Mouse (Mus musculus) kidney, adult 9 months (tissue): Measurements from ENCODE around the gene Map9.
"Not testable (repeated sequence)": the region's sequence is repeated elsewhere in the genome, so short reads cannot be mapped to it uniquely, and the experiment has no call there.

Experiments
- DNase-seq: peaks from one replicate; pipeline ENCODE4 v3.0.0; 2022

Gene Map9

DNA sequence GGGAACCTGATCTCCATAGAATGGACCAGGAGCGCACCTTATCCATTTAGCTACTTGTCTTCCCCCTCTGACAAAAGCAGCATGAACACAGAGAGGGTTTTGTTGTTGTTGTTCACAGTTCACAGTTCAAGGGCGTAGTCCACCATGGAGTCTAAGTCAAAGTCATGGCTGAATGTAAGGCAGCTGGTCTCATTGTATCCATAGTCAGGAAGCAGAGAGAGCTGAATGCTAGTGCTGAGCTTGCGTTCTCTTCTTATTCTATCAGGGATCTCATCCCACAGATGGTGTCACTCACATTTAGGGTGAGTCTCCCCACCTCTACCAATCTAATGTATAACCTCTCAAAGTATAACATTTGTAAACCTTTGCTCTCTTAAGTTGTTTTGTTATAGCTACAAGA lies 60.1 kb downstream of the Map9 start:
- DNase-seq, result no peak

- no peak for DNase-seq
Observed at GRCm38 (mm10) chr3:82435351-82435750, 77.5 kb downstream of the Map9 start.

GRCm38 (mm10) chr3:82440976-82441375 lies 83.1 kb downstream of the Map9 start:
- DNase-seq, result no peak

- DNase-seq, result not testable (repeated sequence)
Observed at GRCm38 (mm10) chr3:82441601-82442000, 83.8 kb downstream of the Map9 start.
